Mouse (Mus musculus) adipocyte (in vitro differentiated cells): ENCODE results near the gene B3galt1.
A peak's percentile ranks its signal among the peaks of the same experiment; 100 is the strongest.

Experiments
- DNase-seq: peaks from one replicate; pipeline ENCODE4 v3.0.0-alpha.2; 2016; ENCODE audit warnings: low spot score

The B3galt1 gene

DNA sequence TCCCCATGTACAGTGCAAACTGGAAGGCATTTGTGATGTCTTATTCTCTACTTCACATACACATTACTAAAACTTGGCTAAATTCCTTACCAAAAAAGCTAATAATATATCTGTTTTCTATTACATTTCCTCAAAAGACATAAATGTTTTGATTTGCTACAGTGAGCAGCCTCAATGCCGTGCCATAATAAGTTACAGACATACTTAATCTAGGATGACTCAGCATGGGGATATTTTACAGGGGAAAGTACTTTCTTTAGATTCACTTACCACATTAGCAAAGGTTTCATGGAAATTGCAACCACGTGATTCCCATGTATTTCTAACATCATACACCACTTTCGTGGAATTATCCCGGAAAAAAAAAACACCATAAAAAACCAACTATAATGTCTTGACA lies 495.7 kb downstream of the B3galt1 start:
- DNase-seq: no peak

- no peak for DNase-seq
Measured at GRCm38 (mm10) chr2:68079426-68080360, 514.0 kb downstream of the B3galt1 start.

DNA sequence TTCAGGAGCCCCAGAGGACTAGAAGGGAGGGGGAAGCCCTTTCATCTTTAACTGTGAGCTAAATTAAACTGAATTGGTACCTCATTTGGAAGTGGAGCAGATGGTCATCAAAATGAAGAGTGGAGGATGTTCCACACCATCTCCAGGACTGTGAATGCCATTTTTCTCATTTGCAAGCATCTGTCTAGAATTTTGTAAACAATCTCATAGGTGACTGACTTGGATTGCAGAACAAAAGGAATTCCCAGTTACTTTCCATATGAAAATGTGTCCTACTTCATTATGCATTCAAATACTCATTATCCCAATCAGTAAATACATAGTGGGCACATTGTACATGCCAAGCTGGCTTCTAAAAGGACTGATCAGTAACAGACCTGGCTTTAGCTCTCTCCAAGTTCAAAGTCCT lies 515.2 kb downstream of the B3galt1 start:
- no peak for DNase-seq

DNA sequence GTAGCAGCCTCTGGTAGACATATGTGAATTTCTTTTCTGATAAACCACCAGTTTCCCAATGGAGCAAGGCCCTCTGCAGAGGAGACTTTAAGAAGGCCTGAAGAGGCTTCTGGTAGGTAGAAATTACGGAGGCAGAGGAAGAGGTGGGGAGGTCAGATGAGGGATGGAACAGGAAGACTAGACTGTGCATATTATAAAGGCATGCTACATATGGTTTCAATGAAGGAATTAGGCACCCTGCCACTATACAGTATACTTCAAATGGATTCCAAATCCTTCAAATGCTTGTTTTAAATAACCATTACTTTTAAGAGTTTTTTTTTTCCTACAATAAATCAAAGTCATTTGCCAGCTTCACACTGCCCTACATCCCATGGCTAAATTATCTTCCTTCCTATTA lies 518.8 kb downstream of the B3galt1 start:
- DNase-seq: no peak

DNA sequence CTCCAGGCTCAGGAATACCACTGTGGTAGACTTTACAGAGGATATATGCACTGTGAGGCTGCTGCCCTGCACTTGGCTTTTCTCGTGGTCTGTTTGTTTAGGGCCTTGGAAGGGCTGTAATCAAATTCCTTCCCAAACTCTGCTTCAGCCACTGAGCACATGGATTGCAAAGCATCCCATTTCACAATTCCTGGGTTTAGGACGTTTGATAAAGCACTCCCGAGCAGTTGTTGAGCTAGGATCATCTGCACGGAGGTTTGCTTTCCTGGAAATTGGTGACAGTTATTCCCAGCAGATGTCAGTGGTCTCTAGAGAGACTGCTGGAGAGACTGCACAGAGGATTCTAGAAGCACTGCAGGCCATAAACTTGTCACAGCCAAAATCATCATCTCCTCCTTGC lies 520.4 kb downstream of the B3galt1 start:
- no peak for DNase-seq

GRCm38 (mm10) chr2:68091559-68091958 lies 525.9 kb downstream of the B3galt1 start:
- no peak for DNase-seq

- DNase-seq: no peak
Measured at GRCm38 (mm10) chr2:68104641-68105040, 539.0 kb downstream of the B3galt1 start.

GRCm38 (mm10) chr2:68118076-68118475 lies 552.4 kb downstream of the B3galt1 start:
- no peak for DNase-seq

- no peak for DNase-seq
Measured at GRCm38 (mm10) chr2:68124751-68125150, 559.1 kb downstream of the B3galt1 start.

DNA sequence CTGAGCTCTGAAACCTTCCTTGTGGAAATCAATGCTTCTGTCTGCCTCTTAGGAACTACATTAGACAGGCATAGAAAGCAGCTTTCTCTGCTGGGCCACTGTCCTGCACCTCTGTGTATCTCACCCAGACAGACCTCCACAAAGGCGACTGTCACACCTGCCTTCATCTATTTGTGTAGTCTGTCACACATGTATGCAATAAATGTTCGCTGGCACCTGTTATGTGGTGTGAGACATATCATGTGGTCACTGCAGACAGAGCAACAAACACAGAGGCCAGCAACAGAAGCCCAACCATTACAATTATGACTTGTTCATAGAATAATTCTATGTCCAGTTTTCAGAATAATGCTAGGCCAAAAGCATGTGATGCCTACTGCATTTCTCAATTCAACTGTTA lies 575.4 kb downstream of the B3galt1 start:
- DNase-seq: no peak

- no peak for DNase-seq
Measured at GRCm38 (mm10) chr2:68143292-68143691, 577.6 kb downstream of the B3galt1 start.

- DNase-seq: no peak
Measured at GRCm38 (mm10) chr2:68159751-68160150, 594.1 kb downstream of the B3galt1 start.

GRCm38 (mm10) chr2:68160566-68160965 lies 594.9 kb downstream of the B3galt1 start:
- no peak for DNase-seq

DNA sequence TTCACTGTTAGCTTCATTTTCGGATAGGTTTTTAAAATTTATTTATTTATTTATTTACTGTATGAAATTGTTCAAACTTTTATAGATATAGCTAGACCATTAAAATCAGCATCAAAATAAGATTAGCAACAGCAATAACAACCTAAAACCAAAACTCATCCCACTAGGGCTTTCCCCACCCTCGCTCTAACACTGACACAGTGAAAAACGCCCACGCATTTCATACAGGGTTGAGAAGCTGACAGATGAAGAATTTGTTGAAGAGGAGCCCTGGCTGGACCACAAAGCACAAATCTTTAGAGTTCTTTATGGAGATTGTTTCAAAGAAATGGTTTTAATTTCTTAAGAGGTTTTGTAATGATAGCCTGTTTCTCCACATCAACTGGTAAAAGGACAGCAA lies 596.3 kb downstream of the B3galt1 start:
- no peak for DNase-seq

DNA sequence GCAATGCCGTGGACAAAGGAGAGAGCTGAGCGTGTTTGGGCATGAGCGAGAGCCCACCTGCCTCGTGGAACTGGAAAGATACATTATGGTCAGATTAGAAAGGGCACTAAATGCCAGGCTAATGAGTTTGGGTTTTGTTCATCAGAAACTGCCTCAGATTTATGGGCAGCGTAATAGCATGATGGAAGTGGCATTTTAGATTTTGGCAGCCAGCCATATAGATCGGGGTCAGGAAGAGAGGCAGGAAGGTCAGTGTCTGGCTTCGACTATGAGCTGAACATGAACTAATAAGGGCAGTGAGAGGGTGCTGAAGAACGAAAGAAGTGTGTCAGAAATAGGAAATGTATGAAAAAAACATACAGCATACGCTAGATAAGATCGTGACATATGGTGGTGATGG lies 605.6 kb downstream of the B3galt1 start:
- DNase-seq: peak; percentile 6
